Mouse (Mus musculus) neural tube, embryonic 12.5 days (tissue): ENCODE measurements around the gene Tas2r113. TPM values are rescaled to one million over a fixed set of nuclear protein-coding genes. Genes with fewer than 3 reads are reported as not detected.
"Not testable (repeated sequence)": the region's sequence is repeated elsewhere in the genome, so short reads cannot be mapped to it uniquely, and the experiment has no call there.

ENCODE experiments used
- ATAC-seq: fragments of 200-750 bp; cut with Nextera tagmentation; 2 replicates; pipeline ENCODE4 v1.8.0; 2017; ENCODE audit warnings: low read depth, mild to moderate bottlenecking, moderate TSS enrichment, moderate library complexity; ENCODE audit not compliant: low FRiP score
- H3K27ac ChIP-seq: fragments of 300-500 bp; sonication (generic); 2 replicates; pipeline ENCODE4 v1.5.1; 2016
- H3K27me3 ChIP-seq: fragments of 300-500 bp; sonication (generic); replicated peaks from 2 replicates; pipeline ENCODE4 v1.6.1; 2016; ENCODE audit warnings: mild to moderate bottlenecking
- H3K36me3 ChIP-seq: fragments of 300-500 bp; sonication (generic); 2 replicates; pipeline ENCODE4 v1.6.1; 2016; ENCODE audit warnings: mild to moderate bottlenecking
- H3K4me1 ChIP-seq: fragments of 300-500 bp; sonication (generic); 2 replicates; pipeline ENCODE4 v1.6.1; 2016
- H3K4me2 ChIP-seq: fragments of 300-500 bp; sonication (generic); replicated peaks from 2 replicates; pipeline ENCODE4 v1.6.1; 2016; ENCODE audit warnings: mild to moderate bottlenecking
- H3K4me3 ChIP-seq: fragments of 300-500 bp; sonication (generic); 2 replicates; pipeline ENCODE4 v1.5.1; 2016
- H3K9ac ChIP-seq: fragments of 300-500 bp; sonication (generic); 2 replicates; pipeline ENCODE4 v1.6.1; 2016; ENCODE audit warnings: mild to moderate bottlenecking
- H3K9me3 ChIP-seq: fragments of 300-500 bp; sonication (generic); 2 replicates; pipeline ENCODE4 v1.6.1; 2016; ENCODE audit warnings: mild to moderate bottlenecking
- WGBS: fragments of 180-500 bp; shearing (Covaris S2); methylation state at CpG from one replicate; pipeline ENCODE4 v1.1.7; 2016; 5-methylcytosine and 5-hydroxymethylcytosine counted together
- polyA plus RNA-seq: library from polyadenylated mRNA; unstranded; fragments of >200 nt; fragmentation: Nextera tagmentation; extraction: Ambion mirVana; gene quantifications from 2 replicates; pipeline ENCODE4 v1.2.1, GENCODE M21; 2016

The Tas2r113 gene
- not detected in 2 replicates for polyA plus RNA-seq

DNA sequence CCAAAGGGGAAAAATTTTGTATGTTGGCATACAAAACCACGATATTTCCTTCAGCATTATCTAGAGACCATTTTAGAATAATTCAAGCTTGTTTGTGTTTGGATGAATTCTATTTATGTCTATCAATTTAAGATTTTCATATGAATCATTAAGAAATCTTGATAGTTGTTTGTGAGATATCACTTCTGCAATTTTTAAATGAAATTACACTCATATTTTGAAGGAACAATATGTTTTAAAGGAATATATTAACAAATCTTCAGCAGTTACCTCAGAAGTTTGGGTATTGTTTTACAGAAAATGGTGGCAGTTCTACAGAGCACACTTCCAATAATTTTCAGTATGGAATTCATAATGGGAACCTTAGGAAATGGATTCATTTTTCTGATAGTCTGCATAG lies at the start of gene Tas2r113:
Gene Tas2r113, plus strand, starts transcription at position 301 of the 400 bp plus-strand sequence.
- H3K4me1 ChIP-seq, result no peaks in the 10 kb centered on the region
- H3K4me2 ChIP-seq, result no peak within 1 kb of the TSS
- H3K36me3 ChIP-seq, result no peaks in the 10 kb centered on the region
- no peaks in the 10 kb centered on the region for H3K27me3 ChIP-seq
- H3K27ac ChIP-seq, result no peak within 1 kb of the TSS
- H3K9ac ChIP-seq, result no peak within 1 kb of the TSS
- H3K4me3 ChIP-seq, result no peak within 1 kb of the TSS
- no peak for ATAC-seq
- H3K9me3 ChIP-seq, result no peaks in the 10 kb centered on the region
- 68% methylated on average over 1 of the region's 1 CpGs for WGBS

DNA sequence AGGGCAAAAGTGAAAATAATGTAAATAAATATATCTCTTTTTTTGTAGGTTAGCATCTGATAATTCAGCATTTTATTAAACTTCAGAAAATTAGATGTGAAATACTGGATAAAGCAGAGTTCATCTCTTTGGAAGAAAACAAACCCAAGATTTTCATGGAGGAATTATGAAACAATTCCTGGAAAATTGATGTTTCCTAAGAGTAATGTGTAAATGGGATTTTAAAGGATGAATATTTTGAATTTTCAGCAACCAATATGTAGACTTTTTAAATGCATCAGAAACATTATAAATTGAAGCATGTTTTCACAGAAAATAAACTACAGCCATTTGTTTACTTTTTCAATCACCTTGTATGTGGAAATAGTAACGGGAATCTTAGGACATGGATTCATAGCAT lies 46.0 kb upstream of the Tas2r113 start, which contains the start of gene Tas2r123:
Gene Tas2r123, plus strand, starts transcription at position 301 of the 400 bp plus-strand sequence.
- H3K27me3 ChIP-seq, result no peaks in the 10 kb centered on the region
- WGBS, result 86% methylated on average over 1 of the region's 1 CpGs
- H3K9me3 ChIP-seq, result no peaks in the 10 kb centered on the region
- H3K4me2 ChIP-seq, result no peak within 1 kb of the TSS
- H3K36me3 ChIP-seq, result no peaks in the 10 kb centered on the region
- H3K4me1 ChIP-seq, result no peaks in the 10 kb centered on the region
- H3K27ac ChIP-seq, result no peak within 1 kb of the TSS
- H3K9ac ChIP-seq, result no peak within 1 kb of the TSS
- no peak for ATAC-seq
- no peak within 1 kb of the TSS for H3K4me3 ChIP-seq

DNA sequence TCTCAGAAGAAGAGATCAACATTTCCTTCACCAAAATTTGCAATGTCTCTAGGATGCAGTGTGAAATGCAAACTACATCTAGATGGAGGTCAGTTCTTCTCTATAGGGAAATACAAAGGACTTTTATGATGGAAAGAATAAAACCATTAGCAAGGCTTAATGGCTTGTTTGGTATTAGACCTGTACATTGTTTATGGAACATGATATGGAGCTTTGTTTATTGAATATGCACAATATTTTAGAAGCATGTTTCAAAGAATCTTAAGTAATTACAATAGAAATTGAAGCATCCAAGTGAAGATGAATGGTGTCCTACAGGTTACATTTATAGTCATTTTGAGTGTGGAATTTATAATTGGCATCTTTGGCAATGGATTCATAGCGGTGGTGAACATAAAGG lies 37.7 kb upstream of the Tas2r113 start, which contains the start of gene Tas2r116:
Gene Tas2r116, plus strand, starts transcription at position 301 of the 400 bp plus-strand sequence.
- H3K9ac ChIP-seq, result no peak within 1 kb of the TSS
- no peak within 1 kb of the TSS for H3K27ac ChIP-seq
- H3K27me3 ChIP-seq, result no peaks in the 10 kb centered on the region
- WGBS, result 79% methylated on average over 1 of the region's 1 CpGs
- ATAC-seq, result no peak
- no peak within 1 kb of the TSS for H3K4me2 ChIP-seq
- no peaks in the 10 kb centered on the region for H3K36me3 ChIP-seq
- H3K9me3 ChIP-seq, result no peaks in the 10 kb centered on the region
- no peak within 1 kb of the TSS for H3K4me3 ChIP-seq
- no peaks in the 10 kb centered on the region for H3K4me1 ChIP-seq

DNA sequence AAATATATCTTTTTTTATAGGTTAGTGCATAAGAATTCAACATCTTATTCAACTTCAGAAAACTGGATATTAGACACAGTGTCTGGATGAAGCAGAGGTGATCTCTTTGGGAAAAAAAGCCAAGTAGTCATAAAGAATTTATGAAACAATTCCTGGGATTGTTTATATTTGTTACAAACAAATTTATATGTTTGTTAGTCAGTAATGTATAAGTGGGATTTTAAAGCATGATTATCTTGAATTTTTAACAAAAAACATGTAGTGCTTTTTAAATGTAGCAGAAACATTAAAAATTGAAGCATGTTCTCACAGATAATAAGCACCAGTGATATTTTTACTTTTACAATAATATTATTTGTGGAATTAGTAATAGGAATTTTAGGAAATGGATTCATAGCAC lies 25.1 kb upstream of the Tas2r113 start, which contains the start of gene Tas2r110:
Gene Tas2r110, plus strand, starts transcription at position 301 of the 400 bp plus-strand sequence.
- H3K27ac ChIP-seq, result no peak within 1 kb of the TSS
- no peak for ATAC-seq
- no peaks in the 10 kb centered on the region for H3K36me3 ChIP-seq
- no peaks in the 10 kb centered on the region for H3K9me3 ChIP-seq
- H3K4me1 ChIP-seq, result no peaks in the 10 kb centered on the region
- H3K27me3 ChIP-seq, result no peaks in the 10 kb centered on the region
- H3K4me3 ChIP-seq, result no peak within 1 kb of the TSS
- H3K9ac ChIP-seq, result no peak within 1 kb of the TSS
- no peak within 1 kb of the TSS for H3K4me2 ChIP-seq

DNA sequence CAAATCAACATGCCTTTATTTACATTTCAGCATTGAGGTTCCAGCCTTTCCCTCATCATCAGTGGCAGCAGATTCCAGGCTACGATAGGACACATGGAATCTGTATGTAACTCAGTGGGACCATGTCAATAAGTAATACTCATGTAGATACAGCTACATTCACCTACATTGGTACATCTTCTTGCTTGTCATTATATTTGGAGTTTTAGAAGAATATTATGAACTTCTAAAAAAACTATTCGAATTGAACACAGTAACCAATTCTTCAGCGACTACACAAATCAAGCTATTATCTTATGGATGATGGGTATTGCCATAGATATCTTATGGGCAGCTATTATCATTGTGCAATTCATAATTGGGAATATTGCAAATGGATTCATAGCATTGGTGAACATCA lies 16.5 kb downstream of the Tas2r113 start, which contains the start of gene Tas2r125:
Gene Tas2r125, plus strand, starts transcription at position 301 of the 400 bp plus-strand sequence.
- no peaks in the 10 kb centered on the region for H3K36me3 ChIP-seq
- ATAC-seq, result no peak
- no peak within 1 kb of the TSS for H3K27ac ChIP-seq
- H3K27me3 ChIP-seq, result no peaks in the 10 kb centered on the region
- H3K4me3 ChIP-seq, result no peak within 1 kb of the TSS
- H3K4me2 ChIP-seq, result no peak within 1 kb of the TSS
- H3K9ac ChIP-seq, result no peak within 1 kb of the TSS
- 88% methylated on average over 3 of the region's 3 CpGs for WGBS
- H3K4me1 ChIP-seq, result no peaks in the 10 kb centered on the region
- H3K9me3 ChIP-seq, result no peaks in the 10 kb centered on the region

DNA sequence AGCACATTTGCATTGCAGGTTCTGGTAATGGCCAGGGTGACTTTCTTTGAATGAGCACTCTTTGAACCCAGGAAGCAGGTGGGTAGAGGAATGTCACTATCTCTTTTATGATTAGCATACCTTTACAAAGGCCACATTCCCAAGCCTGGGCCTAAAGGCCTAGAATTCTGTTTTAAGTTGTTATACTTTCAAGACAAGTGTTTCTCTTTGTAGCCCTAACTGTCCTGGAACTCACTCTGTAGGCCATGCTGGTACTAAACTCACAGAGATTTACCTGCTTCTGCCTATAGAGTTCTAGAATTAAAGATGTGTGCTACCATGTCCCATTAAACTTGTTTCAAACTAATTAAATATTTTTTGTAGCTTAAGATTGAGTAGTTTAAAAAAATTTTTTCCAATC lies 48.6 kb downstream of the Tas2r113 start:
- H3K36me3 ChIP-seq, H3K9me3 ChIP-seq: not testable (repeated sequence)

More for the DNA sequence above, 48.6 kb downstream of the Tas2r113 start:
- not testable (repeated sequence) for H3K27me3 ChIP-seq, H3K4me3 ChIP-seq, H3K4me1 ChIP-seq, H3K4me2 ChIP-seq, H3K27ac ChIP-seq, H3K9ac ChIP-seq, ATAC-seq

Other genes starting within 250 kb of the Tas2r113 start
- gene A630073D07Rik, start 241.5 kb upstream of the Tas2r113 start, polyA plus RNA-seq, result not detected in 2 replicates
- not detected in 2 replicates for gene Tas2r120, start 236.1 kb upstream of the Tas2r113 start, polyA plus RNA-seq
- not detected in 2 replicates for gene Tas2r121, start 192.0 kb upstream of the Tas2r113 start, polyA plus RNA-seq
- gene Tas2r122, start 181.1 kb upstream of the Tas2r113 start, polyA plus RNA-seq, result not detected in 2 replicates
- not detected in 2 replicates for gene Tas2r115, start 155.0 kb upstream of the Tas2r113 start, polyA plus RNA-seq
- gene Tas2r124, start 138.3 kb upstream of the Tas2r113 start, polyA plus RNA-seq, result not detected in 2 replicates
- gene Tas2r102, start 130.9 kb upstream of the Tas2r113 start, polyA plus RNA-seq, result not detected in 2 replicates
- not detected in 2 replicates for gene Tas2r136, start 114.8 kb upstream of the Tas2r113 start, polyA plus RNA-seq
- not detected in 2 replicates for gene Tas2r117, start 90.2 kb upstream of the Tas2r113 start, polyA plus RNA-seq
- not detected in 2 replicates for gene Tas2r123, start 45.9 kb upstream of the Tas2r113 start, polyA plus RNA-seq
- not detected in 2 replicates for gene Tas2r116, start 37.6 kb upstream of the Tas2r113 start, polyA plus RNA-seq
- not detected in 2 replicates for gene Tas2r110, start 25.0 kb upstream of the Tas2r113 start, polyA plus RNA-seq
- gene Tas2r125, start 16.6 kb downstream of the Tas2r113 start, polyA plus RNA-seq, result 0.22 and 0.43 TPM in 2 replicates
- not detected in 2 replicates for gene Tas2r129, start 58.1 kb downstream of the Tas2r113 start, polyA plus RNA-seq
- gene Tas2r131, start 64.9 kb downstream of the Tas2r113 start, polyA plus RNA-seq, result not detected in 2 replicates
- gene Tas2r109, start 88.0 kb downstream of the Tas2r113 start, polyA plus RNA-seq, result not detected in 2 replicates
- gene Tas2r103, start 144.1 kb downstream of the Tas2r113 start, polyA plus RNA-seq, result not detected in 2 replicates
- gene Tas2r140, start 162.8 kb downstream of the Tas2r113 start, polyA plus RNA-seq, result not detected in 2 replicates
- gene Smim10l1, start 211.9 kb downstream of the Tas2r113 start, polyA plus RNA-seq, result 94.4 and 102 TPM in 2 replicates